Mouse (Mus musculus): ENCODE data around the gene Ano2. TPM values are rescaled to one million over a fixed set of nuclear protein-coding genes. Genes with fewer than 3 reads are reported as not detected.

The Ano2 gene
- polyA plus RNA-seq, 1 experiment = not detected

GRCm38 (mm10) chr6:125701146-125701545 lies 10.9 kb downstream of the Ano2 start:
- no peak overlapping the region for H3ac ChIP-seq (ENCODE audit: control insufficient read depth, insufficient read length)
- TF ChIP-seq TCF12 (IDR thresholded peaks at IDR 0.05; ENCODE audit: insufficient read depth, poor library complexity, severe bottlenecking) = no peak
- TF ChIP-seq USF1 (IDR thresholded peaks at IDR 0.05; ENCODE audit: low read depth) = no peak
- no peak for TF ChIP-seq REST (IDR thresholded peaks at IDR 0.05; ENCODE audit: insufficient read depth, insufficient read length)
- no peak for TF ChIP-seq POLR2AphosphoS2 (IDR thresholded peaks at IDR 0.05; ENCODE audit: insufficient read length, low read depth)
- no peak for TF ChIP-seq SRF (IDR thresholded peaks at IDR 0.05; ENCODE audit: control insufficient read depth, insufficient read length, low read depth)
- TF ChIP-seq MYOG (IDR thresholded peaks at IDR 0.05; ENCODE audit: control insufficient read depth in 1 of 3, insufficient read depth in 1 of 3, insufficient read length in 2 of 3, low read depth in 2 of 3) = no peak
- H3K79me2 ChIP-seq (ENCODE audit: control insufficient read depth, insufficient read depth) = no peaks in the 10 kb centered on the region
- H3K36me3 ChIP-seq (ENCODE audit: control insufficient read depth, insufficient read depth) = no peaks in the 10 kb centered on the region
- no peak overlapping the region for H3K4me2 ChIP-seq (ENCODE audit: low read depth)
- H3K4me3 ChIP-seq = no peak overlapping the region
- H3K27me3 ChIP-seq (ENCODE audit: control insufficient read depth, insufficient read depth, insufficient read length) = no peaks in the 10 kb centered on the region

GRCm38 (mm10) chr6:125711261-125711660 lies 21.0 kb downstream of the Ano2 start:
- Histone ChIP-seq H3K4me2 (ENCODE audit: low read depth) (no peak overlapping the region), H3ac (ENCODE audit: control insufficient read depth, insufficient read length) (no peak overlapping the region), H3K79me2 (ENCODE audit: control insufficient read depth, insufficient read depth) (no peaks in the 10 kb centered on the region), H3K36me3 (ENCODE audit: control insufficient read depth, insufficient read depth) (no peaks in the 10 kb centered on the region), H3K4me3 (no peak overlapping the region), H3K27me3 (ENCODE audit: control insufficient read depth, insufficient read depth, insufficient read length) (no peaks in the 10 kb centered on the region)
- TF ChIP-seq MYOG (IDR thresholded peaks at IDR 0.05; ENCODE audit: control insufficient read depth in 1 of 3, insufficient read depth in 1 of 3, insufficient read length in 2 of 3, low read depth in 2 of 3) = no peak
- TF ChIP-seq USF1 (IDR thresholded peaks at IDR 0.05; ENCODE audit: low read depth) = no peak
- no peak for TF ChIP-seq REST (IDR thresholded peaks at IDR 0.05; ENCODE audit: insufficient read depth, insufficient read length)
- TF ChIP-seq POLR2A (IDR thresholded peaks at IDR 0.05; ENCODE audit: insufficient read length, low read depth) = no peak
- TF ChIP-seq CEBPB (IDR thresholded peaks at IDR 0.05; ENCODE audit: insufficient read depth, poor library complexity, severe bottlenecking) = no peak
- TF ChIP-seq POLR2AphosphoS2 (IDR thresholded peaks at IDR 0.05; ENCODE audit: insufficient read length, low read depth) = no peak
- no peak for TF ChIP-seq SRF (IDR thresholded peaks at IDR 0.05; ENCODE audit: control insufficient read depth, insufficient read length, low read depth)

- H3K27me3 ChIP-seq (ENCODE audit: control insufficient read depth, insufficient read depth, insufficient read length) = no peaks in the 10 kb centered on the region
- no peak overlapping the region for H3ac ChIP-seq (ENCODE audit: control insufficient read depth, insufficient read length)
- no peak for TF ChIP-seq POLR2AphosphoS2 (IDR thresholded peaks at IDR 0.05; ENCODE audit: insufficient read length, low read depth)
- no peaks in the 10 kb centered on the region for H3K36me3 ChIP-seq (ENCODE audit: control insufficient read depth, insufficient read depth)
- H3K4me2 ChIP-seq (ENCODE audit: low read depth) = no peak overlapping the region
- no peak overlapping the region for H3K4me3 ChIP-seq
- H3K79me2 ChIP-seq (ENCODE audit: control insufficient read depth, insufficient read depth) = no peaks in the 10 kb centered on the region
Observed at GRCm38 (mm10) chr6:125726408-125726807, 36.2 kb downstream of the Ano2 start.

- Histone ChIP-seq H3K27me3 (ENCODE audit: control insufficient read depth, insufficient read depth, insufficient read length) (no peaks in the 10 kb centered on the region), H3ac (ENCODE audit: control insufficient read depth, insufficient read length) (no peak overlapping the region), H3K4me2 (ENCODE audit: low read depth) (no peak overlapping the region), H3K79me2 (ENCODE audit: control insufficient read depth, insufficient read depth) (no peaks in the 10 kb centered on the region), H3K4me3 (no peak overlapping the region), H3K36me3 (ENCODE audit: control insufficient read depth, insufficient read depth) (no peaks in the 10 kb centered on the region)
- TF ChIP-seq REST (IDR thresholded peaks at IDR 0.05; ENCODE audit: insufficient read depth, insufficient read length) (no peak), POLR2AphosphoS2 (IDR thresholded peaks at IDR 0.05; ENCODE audit: insufficient read length, low read depth) (no peak), USF1 (IDR thresholded peaks at IDR 0.05; ENCODE audit: low read depth) (no peak), MAX (IDR thresholded peaks at IDR 0.05; ENCODE audit: low read depth) (no peak), POLR2A (IDR thresholded peaks at IDR 0.05; ENCODE audit: insufficient read length, low read depth) (no peak), MYOG (IDR thresholded peaks at IDR 0.05; ENCODE audit: control insufficient read depth in 1 of 3, insufficient read depth in 1 of 3, insufficient read length in 2 of 3, low read depth in 2 of 3) (no peak), TCF3 (IDR thresholded peaks at IDR 0.05; ENCODE audit: insufficient read length, low read depth) (no peak), E2F4 (IDR thresholded peaks at IDR 0.05; ENCODE audit: insufficient read depth) (no peak), MYOD1 (IDR thresholded peaks at IDR 0.05; ENCODE audit: control insufficient read depth in 1 of 3, insufficient read length in 2 of 3, low read depth in 2 of 3) (no peak), CEBPB (IDR thresholded peaks at IDR 0.05; ENCODE audit: insufficient read depth, poor library complexity, severe bottlenecking) (no peak), SRF (IDR thresholded peaks at IDR 0.05; ENCODE audit: control insufficient read depth, insufficient read length, low read depth) (no peak), TCF12 (IDR thresholded peaks at IDR 0.05; ENCODE audit: insufficient read depth, poor library complexity, severe bottlenecking) (no peak)
Observed at GRCm38 (mm10) chr6:125727484-125727911, 37.3 kb downstream of the Ano2 start.

GRCm38 (mm10) chr6:125729471-125729870 lies 39.3 kb downstream of the Ano2 start:
- Histone ChIP-seq H3K4me3 (no peak overlapping the region), H3K79me2 (ENCODE audit: control insufficient read depth, insufficient read depth) (no peaks in the 10 kb centered on the region), H3K4me2 (ENCODE audit: low read depth) (no peak overlapping the region), H3K27me3 (ENCODE audit: control insufficient read depth, insufficient read depth, insufficient read length) (no peaks in the 10 kb centered on the region), H3K36me3 (ENCODE audit: control insufficient read depth, insufficient read depth) (no peaks in the 10 kb centered on the region), H3ac (ENCODE audit: control insufficient read depth, insufficient read length) (no peak overlapping the region)
- TF ChIP-seq POLR2AphosphoS2 (IDR thresholded peaks at IDR 0.05; ENCODE audit: insufficient read length, low read depth) (no peak), MAX (IDR thresholded peaks at IDR 0.05; ENCODE audit: low read depth) (no peak), REST (IDR thresholded peaks at IDR 0.05; ENCODE audit: insufficient read depth, insufficient read length) (no peak), TCF12 (IDR thresholded peaks at IDR 0.05; ENCODE audit: insufficient read depth, poor library complexity, severe bottlenecking) (no peak), MYOD1 (IDR thresholded peaks at IDR 0.05; ENCODE audit: control insufficient read depth in 1 of 3, insufficient read length in 2 of 3, low read depth in 2 of 3) (no peak), E2F4 (IDR thresholded peaks at IDR 0.05; ENCODE audit: insufficient read depth) (no peak), TCF3 (IDR thresholded peaks at IDR 0.05; ENCODE audit: insufficient read length, low read depth) (no peak), SRF (IDR thresholded peaks at IDR 0.05; ENCODE audit: control insufficient read depth, insufficient read length, low read depth) (no peak), MYOG (IDR thresholded peaks at IDR 0.05; ENCODE audit: control insufficient read depth in 1 of 3, insufficient read depth in 1 of 3, insufficient read length in 2 of 3, low read depth in 2 of 3) (no peak), USF1 (IDR thresholded peaks at IDR 0.05; ENCODE audit: low read depth) (no peak), POLR2A (IDR thresholded peaks at IDR 0.05; ENCODE audit: insufficient read length, low read depth) (no peak), CEBPB (IDR thresholded peaks at IDR 0.05; ENCODE audit: insufficient read depth, poor library complexity, severe bottlenecking) (no peak)

All from myocyte (in vitro differentiated cells).